Mouse (Mus musculus) embryonic facial prominence, embryonic 14.5 days (tissue): ENCODE measurements around the gene Utrn. TPM values are rescaled to one million over a fixed set of nuclear protein-coding genes. Genes with fewer than 3 reads are reported as not detected.

Source experiments
- ATAC-seq: fragments of 200-750 bp; cut with Nextera tagmentation; 2 replicates; pipeline ENCODE4 v1.8.0; 2017; ENCODE audit warnings: low read depth, moderate number of reproducible peaks, moderate TSS enrichment
- DNase-seq: peaks from one replicate; pipeline ENCODE4 v3.0.0-alpha.2; 2015; ENCODE audit warnings: low spot score
- H3K27ac ChIP-seq: fragments of 300-500 bp; sonication (generic); replicated peaks from 2 replicates; pipeline ENCODE4 v1.5.1; 2014; ENCODE audit warnings: low read depth, mild to moderate bottlenecking, low read length, moderate library complexity
- H3K27me3 ChIP-seq: fragments of 300-500 bp; sonication (generic); replicated peaks from 2 replicates; pipeline ENCODE4 v1.6.1; 2014; ENCODE audit warnings: low read length; ENCODE audit not compliant: control insufficient read depth, insufficient read depth
- H3K36me3 ChIP-seq: fragments of 300-500 bp; sonication (generic); 2 replicates; pipeline ENCODE4 v1.6.1; 2014; ENCODE audit warnings: low read length, mixed read lengths; ENCODE audit not compliant: control insufficient read depth, insufficient read depth
- H3K4me1 ChIP-seq: fragments of 300-500 bp; sonication (generic); 2 replicates; pipeline ENCODE4 v1.6.1; 2014; ENCODE audit warnings: antibody characterized with exemption, low read length; ENCODE audit not compliant: control insufficient read depth, insufficient read depth
- H3K4me2 ChIP-seq: fragments of 300-500 bp; sonication (generic); 2 replicates; pipeline ENCODE4 v1.6.1; 2014; ENCODE audit warnings: low read depth, mild to moderate bottlenecking, low read length, moderate library complexity, mixed read lengths
- H3K4me3 ChIP-seq: fragments of 300-500 bp; sonication (generic); 2 replicates; pipeline ENCODE4 v1.5.1; 2014; ENCODE audit warnings: low read depth, mild to moderate bottlenecking, low read length
- H3K9ac ChIP-seq: fragments of 300-500 bp; sonication (generic); 2 replicates; pipeline ENCODE4 v1.6.1; 2014; ENCODE audit warnings: low read depth, mild to moderate bottlenecking, low read length, moderate library complexity, mixed read lengths
- H3K9me3 ChIP-seq: fragments of 300-500 bp; sonication (generic); 2 replicates; pipeline ENCODE4 v1.6.1; 2016; ENCODE audit warnings: low read length; ENCODE audit not compliant: control insufficient read depth
- WGBS: fragments of 180-500 bp; shearing (Covaris S2); extraction: QIAGEN DNeasy Blood & Tissue Kit; methylation state at CpG from one replicate; pipeline ENCODE4 v1.1.7; 2014; 5-methylcytosine and 5-hydroxymethylcytosine counted together
- polyA plus RNA-seq: library from polyadenylated mRNA; unstranded; fragments of >200 nt; fragmentation: Nextera tagmentation; extraction: Ambion mirVana; gene quantifications from 2 replicates; pipeline ENCODE4 v1.2.1, GENCODE M21; 2014

Utrn gene
- polyA plus RNA-seq, 1 experiment from 2014 or later = 73.3 TPM

DNA sequence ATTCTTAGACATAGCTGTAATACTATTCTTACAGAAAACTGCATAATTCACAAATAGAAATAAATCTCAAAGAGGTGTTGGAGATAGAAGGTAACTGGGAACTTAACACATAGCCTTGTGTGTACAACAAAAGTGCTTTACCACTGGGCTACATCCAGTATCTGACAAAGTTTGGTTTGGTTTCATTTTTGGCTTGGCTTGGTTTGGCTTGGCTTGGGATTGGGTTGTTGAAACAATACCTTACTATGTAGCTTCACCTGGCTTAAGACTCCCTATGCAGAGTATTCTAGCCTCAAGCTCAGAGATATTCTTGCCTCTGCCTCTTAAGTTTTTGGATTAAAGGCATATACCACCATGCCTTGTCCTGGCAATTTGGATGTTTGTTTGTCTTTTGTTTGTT lies 183.5 kb downstream of the Utrn start:
- ATAC-seq = no peak

DNA sequence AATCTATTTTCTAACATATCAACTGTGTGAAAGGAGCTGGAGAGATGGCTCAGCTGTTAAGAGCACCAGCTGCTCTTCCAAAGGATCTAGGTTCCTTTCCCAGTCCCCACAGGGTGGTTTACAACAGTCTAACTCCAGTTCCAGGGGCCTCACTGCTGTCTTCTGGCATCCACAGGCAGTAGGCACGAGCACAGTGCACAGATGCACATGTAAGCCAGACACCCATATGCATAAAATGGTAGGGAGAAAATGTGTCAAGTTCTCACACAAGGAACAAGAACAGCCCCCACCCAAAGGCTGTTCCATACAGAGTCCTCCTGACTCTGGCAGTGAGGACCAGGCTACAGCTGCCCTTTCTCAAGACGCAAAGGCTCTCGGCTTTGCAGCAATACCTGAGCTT lies 185.1 kb downstream of the Utrn start:
- H3K4me3 ChIP-seq = no peak overlapping the region
- peaks cover 63% of the 10 kb centered on the region for H3K36me3 ChIP-seq
- H3K4me2 ChIP-seq = no peak overlapping the region
- DNase-seq (peak; percentile 14), ATAC-seq (no peak)
- no peak overlapping the region for H3K9ac ChIP-seq
- no peaks in the 10 kb centered on the region for H3K4me1 ChIP-seq
- WGBS = 80% methylated on average over 3 of the region's 3 CpGs
- H3K27me3 ChIP-seq = no peaks in the 10 kb centered on the region
- H3K27ac ChIP-seq = no peak overlapping the region
- H3K9me3 ChIP-seq = no peaks in the 10 kb centered on the region

More for the DNA sequence above, 183.5 kb downstream of the Utrn start:
- Histone ChIP-seq H3K4me2 (no peak overlapping the region), H3K4me3 (no peak overlapping the region), H3K9me3 (no peaks in the 10 kb centered on the region), H3K36me3 (peaks cover 46% of the 10 kb centered on the region), H3K9ac (no peak overlapping the region), H3K27ac (no peak overlapping the region), H3K27me3 (no peaks in the 10 kb centered on the region), H3K4me1 (no peaks in the 10 kb centered on the region)
- DNase-seq = no peak

DNA sequence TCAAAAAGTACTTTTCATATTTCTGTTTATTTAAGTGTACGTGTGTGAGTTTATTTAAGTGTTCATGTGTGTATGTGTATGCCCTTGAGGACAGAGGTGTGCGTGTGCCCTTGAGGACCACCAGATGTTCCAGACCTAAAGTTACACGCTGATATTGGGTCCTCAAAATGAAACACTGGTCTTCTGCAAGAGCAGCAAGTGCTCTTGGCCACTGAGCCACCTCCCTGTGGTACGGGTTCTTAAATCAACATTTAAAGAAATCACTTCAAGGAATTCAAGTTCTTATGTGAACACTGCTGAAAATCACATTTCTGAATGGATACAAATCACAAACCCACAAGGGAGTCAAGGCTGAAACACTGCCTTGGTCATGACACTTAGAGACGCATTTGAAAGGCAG lies 195.9 kb downstream of the Utrn start:
- Histone ChIP-seq H3K4me1 (no peaks in the 10 kb centered on the region), H3K4me3 (no peak overlapping the region), H3K36me3 (peaks cover 29% of the 10 kb centered on the region), H3K27me3 (no peaks in the 10 kb centered on the region), H3K9ac (no peak overlapping the region), H3K4me2 (no peak overlapping the region), H3K9me3 (no peaks in the 10 kb centered on the region), H3K27ac (no peak overlapping the region)
- no peak for ATAC-seq
- no peak for DNase-seq
- 79% methylated on average over 5 of the region's 5 CpGs for WGBS

DNA sequence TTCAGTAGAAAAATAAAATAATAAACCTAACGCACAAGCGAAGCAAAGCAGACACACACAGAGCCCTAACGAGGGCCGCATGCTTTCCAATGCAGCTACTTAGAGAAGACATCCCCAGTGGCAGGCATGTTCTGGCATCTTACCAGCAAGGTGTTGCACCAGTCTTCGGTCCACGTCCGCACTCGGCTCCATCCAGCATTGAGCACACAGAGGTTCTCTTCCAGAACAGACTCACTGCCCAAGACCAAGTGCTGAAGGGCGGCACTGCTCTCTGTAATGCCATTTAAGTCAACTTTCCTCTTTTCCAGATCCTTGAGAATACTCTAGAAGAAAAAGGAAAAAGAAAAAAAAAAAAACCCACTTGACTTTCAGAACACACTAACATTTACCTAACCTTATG lies 197.6 kb downstream of the Utrn start:
- Histone ChIP-seq H3K4me2 (no peak overlapping the region), H3K4me3 (no peak overlapping the region), H3K27me3 (no peaks in the 10 kb centered on the region), H3K36me3 (peaks cover 36% of the 10 kb centered on the region), H3K4me1 (no peaks in the 10 kb centered on the region), H3K27ac (no peak overlapping the region), H3K9ac (no peak overlapping the region), H3K9me3 (no peaks in the 10 kb centered on the region)
- DNase-seq = no peak
- no peak for ATAC-seq
- WGBS = 94% methylated on average over 9 of the region's 9 CpGs

DNA sequence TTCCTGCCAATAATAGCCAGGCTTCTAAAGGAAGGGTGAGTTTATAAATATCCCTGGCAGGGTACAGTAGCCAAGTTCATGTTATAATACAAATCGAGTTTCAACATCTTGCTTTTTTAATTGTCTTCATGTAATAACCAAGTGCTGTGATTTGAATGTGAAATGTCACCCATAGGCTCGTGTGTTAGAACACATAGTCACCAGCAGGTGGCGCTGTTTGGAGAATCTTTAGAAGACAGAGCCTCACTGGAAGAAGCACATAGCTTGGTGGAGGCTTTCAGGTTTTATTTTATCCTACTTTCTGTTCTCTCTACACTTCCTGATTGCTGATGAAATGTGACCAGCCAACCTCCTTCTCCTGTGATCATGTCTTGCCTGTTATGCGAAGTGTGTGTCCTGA lies 207.1 kb downstream of the Utrn start:
- peaks cover 7% of the 10 kb centered on the region; the same call in 1 of the 2 replicates for H3K9me3 ChIP-seq
- no peak overlapping the region for H3K9ac ChIP-seq
- no peak overlapping the region for H3K4me2 ChIP-seq
- no peak overlapping the region for H3K4me3 ChIP-seq
- WGBS = 88% methylated on average over 4 of the region's 4 CpGs
- peaks cover 52% of the 10 kb centered on the region for H3K36me3 ChIP-seq
- no peaks in the 10 kb centered on the region for H3K4me1 ChIP-seq
- DNase-seq (no peak), ATAC-seq (no peak)
- no peaks in the 10 kb centered on the region for H3K27me3 ChIP-seq
- H3K27ac ChIP-seq = no peak overlapping the region

DNA sequence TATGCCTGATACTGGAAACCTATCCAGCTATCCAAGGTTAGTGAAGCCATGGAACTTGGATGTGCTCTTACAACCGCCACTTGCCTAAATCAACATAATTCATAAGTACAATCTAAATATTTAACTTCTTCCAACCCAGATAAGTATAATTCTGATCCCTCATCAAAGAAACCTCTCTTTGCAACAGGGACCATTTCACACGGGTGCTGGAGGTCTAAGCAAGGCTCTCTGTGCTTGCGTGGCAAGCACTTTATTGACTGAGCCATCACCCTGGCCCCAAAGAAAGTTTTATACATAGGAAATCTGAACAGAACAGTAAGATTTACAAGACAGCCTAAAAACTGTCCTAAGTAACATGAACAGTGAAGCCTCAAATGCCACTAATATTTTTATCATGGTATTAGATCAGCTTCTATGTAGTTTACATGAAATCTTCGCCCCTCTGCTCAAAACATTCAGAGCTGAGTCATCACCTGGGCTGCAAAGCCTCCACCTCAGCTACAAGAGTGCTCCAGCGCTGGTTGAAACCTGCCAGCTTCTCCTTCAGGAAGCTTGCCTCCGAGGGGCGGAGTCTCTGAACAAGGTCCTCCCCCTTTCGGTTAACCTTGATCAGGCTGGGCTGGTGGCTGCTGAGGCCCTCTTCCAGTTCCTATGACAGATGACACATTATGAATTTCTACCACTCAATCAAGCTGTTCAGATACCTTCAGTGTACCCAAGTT lies 211.0 kb downstream of the Utrn start:
- Histone ChIP-seq H3K27me3 (no peaks in the 10 kb centered on the region), H3K4me2 (no peak overlapping the region), H3K36me3 (peaks cover 39% of the 10 kb centered on the region), H3K27ac (no peak overlapping the region), H3K9me3 (peaks cover 7% of the 10 kb centered on the region; the same call in 1 of the 2 replicates), H3K9ac (no peak overlapping the region), H3K4me1 (no peaks in the 10 kb centered on the region), H3K4me3 (no peak overlapping the region)
- DNase-seq = peak; percentile 23
- 81% methylated on average over 8 of the region's 8 CpGs for WGBS
- ATAC-seq = no peak

DNA sequence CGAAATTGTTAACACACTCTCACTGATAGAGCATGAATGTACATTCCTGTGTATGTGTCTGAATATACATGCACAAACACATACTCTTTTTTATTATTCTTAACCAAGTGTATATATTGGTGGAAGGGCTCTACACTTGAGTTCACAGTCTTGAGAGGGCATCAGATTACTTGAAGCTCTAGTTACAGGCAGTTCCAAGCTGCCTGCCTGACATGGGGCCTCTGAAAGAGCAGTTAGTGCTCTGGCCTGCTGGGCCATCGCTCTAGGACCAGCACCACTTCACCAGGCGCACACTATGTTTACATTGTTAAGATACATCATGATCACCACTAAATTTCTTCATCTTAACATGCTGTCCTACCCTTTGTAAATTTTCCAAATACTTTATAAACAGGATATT lies 216.2 kb downstream of the Utrn start:
- Histone ChIP-seq H3K36me3 (peaks cover 36% of the 10 kb centered on the region), H3K4me3 (no peak overlapping the region), H3K4me1 (no peaks in the 10 kb centered on the region), H3K9ac (no peak overlapping the region), H3K4me2 (no peak overlapping the region), H3K27me3 (no peaks in the 10 kb centered on the region), H3K9me3 (no peaks in the 10 kb centered on the region), H3K27ac (no peak overlapping the region)
- WGBS = 62% methylated on average over 3 of the region's 3 CpGs
- DNase-seq (no peak), ATAC-seq (no peak)

DNA sequence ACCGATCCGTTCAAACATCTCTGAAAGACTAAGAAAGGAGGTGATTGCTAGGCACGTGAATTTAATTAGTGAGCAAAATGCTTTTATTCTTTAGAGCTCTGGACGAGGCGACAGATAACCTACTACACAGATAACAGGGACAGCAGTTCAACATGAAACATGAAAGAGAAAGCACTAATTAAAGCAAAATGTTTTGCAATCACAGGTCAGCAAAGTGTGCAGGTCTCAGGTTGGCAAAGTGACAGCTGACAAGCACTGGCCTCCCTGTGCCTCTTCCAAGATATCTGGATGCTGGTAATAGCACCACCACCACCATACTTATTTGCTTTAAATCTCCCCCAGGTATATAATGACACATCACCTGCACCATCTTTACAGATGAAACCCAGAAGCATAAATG lies 223.0 kb downstream of the Utrn start:
- no peak overlapping the region for H3K4me3 ChIP-seq
- H3K9ac ChIP-seq = no peak overlapping the region
- H3K4me1 ChIP-seq = no peaks in the 10 kb centered on the region
- no peaks in the 10 kb centered on the region for H3K9me3 ChIP-seq
- 61% methylated on average over 5 of the region's 5 CpGs for WGBS
- H3K27me3 ChIP-seq = no peaks in the 10 kb centered on the region
- H3K4me2 ChIP-seq = no peak overlapping the region
- no peak for DNase-seq
- peaks cover 26% of the 10 kb centered on the region for H3K36me3 ChIP-seq
- H3K27ac ChIP-seq = no peak overlapping the region
- ATAC-seq = no peak

DNA sequence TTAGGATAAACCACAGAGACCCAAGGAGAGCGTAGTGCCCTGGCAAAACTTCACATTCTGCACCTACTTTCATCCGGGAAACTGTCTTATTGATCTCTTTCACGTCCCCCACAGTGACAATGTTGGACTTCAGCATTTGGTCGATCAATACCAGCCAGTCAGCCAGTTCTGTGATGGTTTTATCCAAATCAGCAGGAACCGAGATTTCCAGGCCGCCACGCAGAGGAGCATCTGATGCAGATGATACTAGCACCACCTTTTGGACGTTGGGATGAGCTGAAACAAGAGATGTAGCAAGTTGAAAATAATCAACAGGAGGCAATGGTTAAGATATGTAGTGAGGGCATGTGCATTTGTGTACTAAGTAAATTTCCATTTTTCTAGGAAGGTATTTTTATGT lies 225.8 kb downstream of the Utrn start:
- no peaks in the 10 kb centered on the region for H3K27me3 ChIP-seq
- no peak for DNase-seq
- no peak overlapping the region for H3K9ac ChIP-seq
- WGBS = 73% methylated on average over 8 of the region's 8 CpGs
- no peak overlapping the region for H3K4me3 ChIP-seq
- no peak overlapping the region for H3K27ac ChIP-seq
- no peak overlapping the region for H3K4me2 ChIP-seq
- ATAC-seq = no peak
- no peaks in the 10 kb centered on the region for H3K9me3 ChIP-seq
- H3K36me3 ChIP-seq = peaks cover 15% of the 10 kb centered on the region
- H3K4me1 ChIP-seq = no peaks in the 10 kb centered on the region
